Mouse (Mus musculus): ENCODE data around the gene Mfsd7a. TPM values are rescaled to one million over a fixed set of nuclear protein-coding genes. Genes with fewer than 3 reads are reported as not detected.
"Not testable (repeated sequence)": the region's sequence is repeated elsewhere in the genome, so short reads cannot be mapped to it uniquely, and the experiment has no call there.

Gene Mfsd7a
- 0.12 and 0.13 TPM in 2 replicates for polyA plus RNA-seq (2016; fragmentation: Nextera tagmentation; extraction: Ambion mirVana)

- Histone ChIP-seq H3K27ac (no peak within 1 kb of the TSS), H3K4me2 (replicated peaks) (peak within 1 kb of the TSS; percentile 56), H3K4me1 (peaks cover 6% of the 10 kb centered on the region), H3K27me3 (peaks cover 24% of the 10 kb centered on the region), H3K9me3 (replicated peaks) (no peaks in the 10 kb centered on the region), H3K36me3 (no peaks in the 10 kb centered on the region), H3K4me3 (peak within 1 kb of the TSS; percentile 29), H3K9ac (peak within 1 kb of the TSS; percentile 18; the same call in 1 of the 2 replicates)
- 17% methylated on average over 24 of the region's 24 CpGs for WGBS
- no peak; the same call in 1 of the 2 replicates for ATAC-seq (ENCODE audit: low FRiP score)
Measured at GRCm38 (mm10) chr5:108448785-108449668, at the start of gene Mfsd7a. Gene Mfsd7a, minus strand, starts transcription at chr5:108448891.

- 96% methylated on average over 5 of the region's 5 CpGs for WGBS
- H3K9ac ChIP-seq; H3K27me3 ChIP-seq; H3K4me3 ChIP-seq; H3K4me2 ChIP-seq (replicated peaks); H3K27ac ChIP-seq; H3K4me1 ChIP-seq; H3K9me3 ChIP-seq (replicated peaks); ATAC-seq (ENCODE audit: low FRiP score): not testable (repeated sequence)
- peaks cover 57% of the 10 kb centered on the region for H3K36me3 ChIP-seq
Measured at GRCm38 (mm10) chr5:108486148-108486547, 37.5 kb upstream of the Mfsd7a start.

DNA sequence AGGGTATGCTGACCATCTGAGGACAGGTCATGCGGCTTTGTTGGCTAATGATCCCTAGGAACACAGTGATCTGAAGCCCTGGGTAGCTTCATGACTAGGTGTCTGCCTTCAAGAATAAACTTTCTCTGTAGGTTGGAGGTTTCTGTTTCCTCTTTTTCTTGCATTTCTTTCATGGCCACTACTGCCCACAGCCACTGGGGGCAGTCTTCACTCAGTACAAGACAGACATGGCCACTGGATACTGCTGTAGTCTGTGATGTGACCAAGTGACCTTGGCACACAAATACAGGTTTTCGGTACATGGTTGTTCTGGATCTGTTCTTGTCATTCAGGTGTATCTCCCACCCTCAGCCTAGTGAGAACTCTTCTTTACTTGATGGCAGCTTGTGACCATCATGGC, 36.5 kb upstream of the Mfsd7a start:
- WGBS = 93% methylated on average over 2 of the region's 2 CpGs
- no peaks in the 10 kb centered on the region for H3K4me1 ChIP-seq
- H3K4me3 ChIP-seq = no peak overlapping the region
- peaks cover 50% of the 10 kb centered on the region for H3K36me3 ChIP-seq
- no peaks in the 10 kb centered on the region for H3K9me3 ChIP-seq (replicated peaks)
- no peak for ATAC-seq (ENCODE audit: low FRiP score)
- no peak overlapping the region for H3K9ac ChIP-seq
- no peak overlapping the region for H3K4me2 ChIP-seq (replicated peaks)
- H3K27ac ChIP-seq = no peak overlapping the region
- no peaks in the 10 kb centered on the region for H3K27me3 ChIP-seq

GRCm38 (mm10) chr5:108483006-108483405, 34.3 kb upstream of the Mfsd7a start:
- Histone ChIP-seq H3K9me3 (replicated peaks) (no peaks in the 10 kb centered on the region), H3K4me1 (no peaks in the 10 kb centered on the region), H3K27me3 (no peaks in the 10 kb centered on the region), H3K9ac (no peak overlapping the region), H3K4me2 (replicated peaks) (no peak overlapping the region), H3K4me3 (no peak overlapping the region), H3K27ac (no peak overlapping the region), H3K36me3 (peaks cover 43% of the 10 kb centered on the region)
- 91% methylated on average over 6 of the region's 6 CpGs for WGBS
- no peak for ATAC-seq (ENCODE audit: low FRiP score)

GRCm38 (mm10) chr5:108475977-108476376, 27.3 kb upstream of the Mfsd7a start:
- Histone ChIP-seq H3K27me3 (no peaks in the 10 kb centered on the region), H3K9ac (no peak overlapping the region), H3K36me3 (peaks cover 74% of the 10 kb centered on the region), H3K9me3 (replicated peaks) (no peaks in the 10 kb centered on the region), H3K4me3 (no peak overlapping the region), H3K27ac (no peak overlapping the region), H3K4me1 (no peaks in the 10 kb centered on the region), H3K4me2 (replicated peaks) (no peak overlapping the region)
- WGBS = 93% methylated on average over 3 of the region's 3 CpGs
- ATAC-seq (ENCODE audit: low FRiP score) = no peak

DNA sequence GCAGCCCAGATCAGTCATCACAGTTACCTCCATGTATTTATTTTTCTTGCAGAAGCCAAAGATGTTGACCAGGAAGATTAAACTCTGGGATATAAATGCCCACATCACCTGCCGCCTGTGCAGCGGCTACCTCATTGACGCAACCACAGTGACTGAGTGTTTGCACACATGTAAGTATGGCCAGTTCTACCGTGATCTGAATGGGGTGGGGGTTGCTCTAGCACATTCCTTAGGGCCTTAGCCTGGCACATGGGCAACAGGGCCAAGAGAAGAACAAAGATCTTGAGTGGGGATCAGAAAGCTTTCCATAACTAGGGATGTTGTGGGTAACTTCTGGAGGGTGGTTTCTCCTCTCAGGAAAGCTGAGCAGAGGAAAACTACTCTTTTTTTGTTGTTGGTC, 25.0 kb upstream of the Mfsd7a start:
- Histone ChIP-seq H3K27me3 (no peaks in the 10 kb centered on the region), H3K4me1 (0 out of 2 replicates have a peak, but pooled peaks cover 5% of the 10 kb centered on the region), H3K27ac (no peak overlapping the region), H3K4me3 (no peak overlapping the region), H3K9ac (no peak overlapping the region), H3K4me2 (replicated peaks) (no peak overlapping the region), H3K36me3 (peaks cover 68% of the 10 kb centered on the region), H3K9me3 (replicated peaks) (no peaks in the 10 kb centered on the region)
- no peak for ATAC-seq (ENCODE audit: low FRiP score)
- 90% methylated on average over 4 of the region's 4 CpGs for WGBS

DNA sequence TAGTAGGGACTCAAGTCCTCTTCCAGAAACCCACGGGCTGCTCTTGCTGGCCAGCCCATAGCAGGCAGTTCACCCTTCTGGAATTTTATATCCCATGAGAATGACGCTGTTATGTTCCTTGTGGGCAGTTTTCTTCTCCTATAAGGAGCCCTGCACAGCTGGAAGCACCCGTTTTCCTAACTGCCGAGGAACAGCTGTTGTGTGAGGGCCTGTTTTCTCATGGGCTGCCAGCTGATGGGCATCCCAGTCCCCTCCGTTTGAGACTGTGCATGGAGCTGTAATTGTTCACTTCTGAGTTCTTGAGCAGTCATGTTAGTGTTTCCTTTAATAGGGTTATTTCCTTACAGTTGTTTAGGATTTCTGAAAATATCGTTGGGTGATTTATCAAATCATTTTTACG, 20.9 kb upstream of the Mfsd7a start:
- Histone ChIP-seq H3K27me3 (no peaks in the 10 kb centered on the region), H3K4me2 (replicated peaks) (no peak overlapping the region), H3K4me3 (no peak overlapping the region), H3K4me1 (peaks cover 17% of the 10 kb centered on the region; the same call in 1 of the 2 replicates), H3K9me3 (replicated peaks) (no peaks in the 10 kb centered on the region), H3K27ac (no peak overlapping the region), H3K9ac (no peak overlapping the region), H3K36me3 (peaks cover 30% of the 10 kb centered on the region)
- 79% methylated on average over 7 of the region's 7 CpGs for WGBS
- ATAC-seq (ENCODE audit: low FRiP score) = no peak

- Histone ChIP-seq H3K27ac (no peak overlapping the region), H3K36me3 (0 out of 2 replicates have a peak, but pooled peaks cover under 1% of the 10 kb centered on the region), H3K4me3 (no peak overlapping the region), H3K4me2 (replicated peaks) (no peak overlapping the region), H3K4me1 (peaks cover 43% of the 10 kb centered on the region), H3K9me3 (replicated peaks) (no peaks in the 10 kb centered on the region), H3K9ac (no peak overlapping the region), H3K27me3 (no peaks in the 10 kb centered on the region)
- 93% methylated on average over 1 of the region's 1 CpGs for WGBS
- no peak for ATAC-seq (ENCODE audit: low FRiP score)
Measured at GRCm38 (mm10) chr5:108466647-108467046, 18.0 kb upstream of the Mfsd7a start.

- Histone ChIP-seq H3K4me1 (peaks cover 46% of the 10 kb centered on the region), H3K4me3 (no peak overlapping the region), H3K9me3 (replicated peaks) (no peaks in the 10 kb centered on the region), H3K27me3 (no peaks in the 10 kb centered on the region), H3K9ac (no peak overlapping the region), H3K36me3 (no peaks in the 10 kb centered on the region), H3K27ac (no peak overlapping the region), H3K4me2 (replicated peaks) (no peak overlapping the region)
- no peak for ATAC-seq (ENCODE audit: low FRiP score)
- WGBS = 91% methylated on average over 6 of the region's 6 CpGs
Measured at GRCm38 (mm10) chr5:108465131-108465891, 16.6 kb upstream of the Mfsd7a start.

DNA sequence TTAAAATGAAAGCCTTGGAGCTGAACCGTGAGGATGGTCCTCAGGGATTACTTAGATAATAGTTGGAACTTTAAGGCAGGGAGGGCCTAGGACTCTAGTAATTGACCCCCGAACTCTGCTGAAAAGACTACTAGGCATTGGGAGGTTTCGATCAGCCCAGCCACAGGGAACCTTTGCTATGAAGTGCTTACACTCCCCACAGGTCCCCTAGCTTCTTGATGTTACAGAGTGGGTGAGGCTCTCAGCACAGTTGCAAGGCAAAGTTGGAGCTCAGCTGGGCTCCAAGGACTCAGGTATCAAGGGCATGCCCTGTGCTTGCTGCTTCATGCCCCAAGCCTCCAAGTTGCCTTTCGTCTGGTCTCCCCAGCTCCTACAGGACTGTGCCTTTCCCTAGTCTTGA, 13.8 kb upstream of the Mfsd7a start:
- no peak for ATAC-seq (ENCODE audit: low FRiP score)
- peak overlapping the region; percentile 99 for H3K9ac ChIP-seq
- no peak overlapping the region for H3K27ac ChIP-seq
- 40% methylated on average over 4 of the region's 4 CpGs for WGBS
- no peaks in the 10 kb centered on the region for H3K9me3 ChIP-seq (replicated peaks)
- no peaks in the 10 kb centered on the region for H3K36me3 ChIP-seq
- peak overlapping the region; percentile 93 for H3K4me3 ChIP-seq
- H3K4me1 ChIP-seq = peaks cover 38% of the 10 kb centered on the region
- H3K27me3 ChIP-seq = peaks cover 16% of the 10 kb centered on the region
- H3K4me2 ChIP-seq (replicated peaks) = peak overlapping the region; percentile 98

- Histone ChIP-seq H3K36me3 (no peaks in the 10 kb centered on the region), H3K9ac (peak within 1 kb of the TSS; percentile 99), H3K27ac (peak within 1 kb of the TSS; percentile 86), H3K4me1 (peaks cover 38% of the 10 kb centered on the region), H3K4me2 (replicated peaks) (peak within 1 kb of the TSS; percentile 98), H3K27me3 (peaks cover 16% of the 10 kb centered on the region), H3K4me3 (peak within 1 kb of the TSS; percentile 93), H3K9me3 (replicated peaks) (no peaks in the 10 kb centered on the region)
- under 1% methylated on average over 57 of the region's 62 CpGs for WGBS
- ATAC-seq (ENCODE audit: low FRiP score) = peak; percentile 97
Measured at GRCm38 (mm10) chr5:108461082-108462065, 12.7 kb upstream of the Mfsd7a start, which contains the start of gene Pcgf3. Gene Pcgf3, plus strand, starts transcription at chr5:108461232.

All from hindbrain, embryonic 12.5 days (tissue).